Mouse (Mus musculus): ENCODE data around the gene Tctex1d2.

Gene Tctex1d2

GRCm38 (mm10) chr16:32419517-32420483 lies at the start of gene Tctex1d2:
Tctex1d2 (plus strand) TSS chr16:32419702.
- peak; percentile 98 for DNase-seq (ENCODE audit: low read depth, low spot score)

GRCm38 (mm10) chr16:32371351-32371750 lies 48.2 kb upstream of the Tctex1d2 start:
- peak; percentile 45 for DNase-seq (ENCODE audit: low read depth, low spot score)

- no peak for DNase-seq (ENCODE audit: low read depth, low spot score)
Measured at GRCm38 (mm10) chr16:32379575-32379974, 39.9 kb upstream of the Tctex1d2 start.

- peak; percentile 3 for DNase-seq (ENCODE audit: low read depth, low spot score)
Measured at GRCm38 (mm10) chr16:32382901-32383300, 36.6 kb upstream of the Tctex1d2 start.

- DNase-seq (ENCODE audit: low read depth, low spot score) = no peak
Measured at GRCm38 (mm10) chr16:32384885-32385284, 34.6 kb upstream of the Tctex1d2 start.

- DNase-seq (ENCODE audit: low read depth, low spot score) = no peak
Measured at GRCm38 (mm10) chr16:32386826-32387225, 32.7 kb upstream of the Tctex1d2 start.

- DNase-seq (ENCODE audit: low read depth, low spot score) = no peak
Measured at GRCm38 (mm10) chr16:32389049-32389448, 30.5 kb upstream of the Tctex1d2 start.

- no peak for DNase-seq (ENCODE audit: low read depth, low spot score)
Measured at GRCm38 (mm10) chr16:32389841-32390240, 29.7 kb upstream of the Tctex1d2 start.

GRCm38 (mm10) chr16:32390882-32391281 lies 28.6 kb upstream of the Tctex1d2 start:
- DNase-seq (ENCODE audit: low read depth, low spot score) = no peak

GRCm38 (mm10) chr16:32395679-32396540 lies 23.6 kb upstream of the Tctex1d2 start:
- no peak for DNase-seq (ENCODE audit: low read depth, low spot score)

GRCm38 (mm10) chr16:32396541-32396835 lies 23.0 kb upstream of the Tctex1d2 start:
- DNase-seq (ENCODE audit: low read depth, low spot score) = no peak

- no peak for DNase-seq (ENCODE audit: low read depth, low spot score)
Measured at GRCm38 (mm10) chr16:32398206-32398605, 21.3 kb upstream of the Tctex1d2 start.

- DNase-seq (ENCODE audit: low read depth, low spot score) = peak; percentile 42
Measured at GRCm38 (mm10) chr16:32400267-32400666, 19.2 kb upstream of the Tctex1d2 start, which contains the start of gene Tm4sf19. Tm4sf19 (plus strand) TSS chr16:32400506.

GRCm38 (mm10) chr16:32401335-32401965 lies 18.1 kb upstream of the Tctex1d2 start:
- no peak for DNase-seq (ENCODE audit: low read depth, low spot score)

- no peak for DNase-seq (ENCODE audit: low read depth, low spot score)
Measured at GRCm38 (mm10) chr16:32402818-32403217, 16.7 kb upstream of the Tctex1d2 start.

- no peak for DNase-seq (ENCODE audit: low read depth, low spot score)
Measured at GRCm38 (mm10) chr16:32405716-32406115, 13.8 kb upstream of the Tctex1d2 start.

GRCm38 (mm10) chr16:32406671-32407070 lies 12.8 kb upstream of the Tctex1d2 start:
- DNase-seq (ENCODE audit: low read depth, low spot score) = no peak

- DNase-seq (ENCODE audit: low read depth, low spot score) = no peak
Measured at GRCm38 (mm10) chr16:32407730-32408129, 11.8 kb upstream of the Tctex1d2 start.

GRCm38 (mm10) chr16:32417457-32417856 lies 2.0 kb upstream of the Tctex1d2 start:
- no peak for DNase-seq (ENCODE audit: low read depth, low spot score)

GRCm38 (mm10) chr16:32427506-32427905 lies 8.0 kb downstream of the Tctex1d2 start:
- DNase-seq (ENCODE audit: low read depth, low spot score) = no peak

GRCm38 (mm10) chr16:32430474-32431046 lies 11.1 kb downstream of the Tctex1d2 start, which contains the start of gene Pcyt1a:
Pcyt1a (plus strand) TSS chr16:32430921.
- DNase-seq (ENCODE audit: low read depth, low spot score) = peak; percentile 98
